Mouse (Mus musculus) cerebellum, postnatal 10 days (tissue): ENCODE data around the gene Yif1a.

Experiments used
- DNase-seq, 2 experiments: peaks; one replicate each; pipeline ENCODE4 v3.0.0; 2021; ENCODE audit warnings: mixed read lengths in 2 of 2

Yif1a gene

DNA sequence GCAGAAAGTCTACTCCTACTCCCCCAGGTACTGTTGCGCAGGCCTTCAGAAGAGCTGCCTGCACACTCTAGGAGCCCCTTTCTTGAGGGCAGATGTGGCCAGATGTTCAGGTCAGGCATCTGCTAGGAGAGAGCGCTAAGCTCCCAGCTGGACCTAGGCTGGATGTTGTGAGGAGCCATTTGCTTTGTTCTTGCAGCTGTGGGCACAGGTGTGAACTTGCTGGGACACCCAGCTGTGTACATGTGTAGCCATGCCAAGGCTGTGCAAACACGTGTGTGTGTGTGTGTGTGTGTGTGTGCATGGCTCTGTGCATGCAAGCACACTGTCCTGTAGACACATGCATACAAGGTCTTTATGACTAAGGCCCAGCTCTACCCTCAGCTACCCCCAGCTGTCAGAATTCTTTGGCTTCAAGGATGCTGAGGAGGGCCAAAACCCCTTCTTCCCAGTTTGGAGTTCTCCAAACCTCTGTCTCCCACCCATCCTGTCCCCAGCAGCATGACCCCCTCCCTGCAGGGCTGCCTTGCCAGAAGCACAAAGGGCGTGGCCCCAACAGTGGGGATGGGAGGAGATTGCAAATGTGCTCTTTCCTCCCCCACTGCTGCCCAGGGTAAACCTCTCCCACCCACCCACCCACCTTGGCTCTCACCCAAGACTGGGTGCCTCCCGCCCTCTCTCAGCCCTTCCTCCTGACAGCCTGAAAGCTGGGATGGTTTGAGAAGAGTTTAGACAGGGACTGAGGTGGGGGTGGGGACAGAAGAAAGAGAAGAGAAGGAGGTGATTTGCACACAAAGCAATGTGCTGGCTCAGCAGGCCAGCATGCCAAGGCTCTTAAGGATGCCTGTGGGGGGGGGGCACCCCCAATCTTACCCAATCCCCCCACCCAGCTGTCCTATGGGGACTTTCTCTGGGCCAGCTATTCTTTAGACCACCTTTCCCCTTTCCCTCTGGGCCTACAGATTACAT is 27.7 kb upstream of the Yif1a start:
- DNase-seq, result no peak

- DNase-seq, result no peak
Observed at GRCm38 (mm10) chr19:5062041-5062440, 26.3 kb upstream of the Yif1a start.

DNA sequence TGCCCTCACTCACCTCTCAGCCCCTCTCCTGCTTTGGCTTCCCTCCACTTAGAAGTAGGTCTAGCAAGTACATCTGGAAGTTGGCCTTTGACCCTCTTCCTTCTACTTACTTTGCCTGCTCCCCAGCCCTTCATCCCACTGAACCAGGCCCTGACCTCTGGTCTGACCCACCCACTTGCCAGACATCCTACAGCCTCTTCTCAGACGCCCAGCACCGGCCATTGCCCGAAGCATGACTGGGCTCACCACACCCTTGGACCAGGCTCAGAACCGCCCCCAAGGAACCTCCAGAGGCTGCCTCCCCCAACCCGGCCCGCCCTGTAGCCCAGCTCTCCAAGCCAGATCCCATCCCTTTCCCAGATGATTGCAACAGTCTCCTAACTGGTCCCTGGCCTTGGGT is 25.9 kb upstream of the Yif1a start:
- DNase-seq, result no peak

- peak in 1 of 2 experiments; percentile 46 for DNase-seq
Observed at GRCm38 (mm10) chr19:5065104-5065503, 23.2 kb upstream of the Yif1a start.

DNA sequence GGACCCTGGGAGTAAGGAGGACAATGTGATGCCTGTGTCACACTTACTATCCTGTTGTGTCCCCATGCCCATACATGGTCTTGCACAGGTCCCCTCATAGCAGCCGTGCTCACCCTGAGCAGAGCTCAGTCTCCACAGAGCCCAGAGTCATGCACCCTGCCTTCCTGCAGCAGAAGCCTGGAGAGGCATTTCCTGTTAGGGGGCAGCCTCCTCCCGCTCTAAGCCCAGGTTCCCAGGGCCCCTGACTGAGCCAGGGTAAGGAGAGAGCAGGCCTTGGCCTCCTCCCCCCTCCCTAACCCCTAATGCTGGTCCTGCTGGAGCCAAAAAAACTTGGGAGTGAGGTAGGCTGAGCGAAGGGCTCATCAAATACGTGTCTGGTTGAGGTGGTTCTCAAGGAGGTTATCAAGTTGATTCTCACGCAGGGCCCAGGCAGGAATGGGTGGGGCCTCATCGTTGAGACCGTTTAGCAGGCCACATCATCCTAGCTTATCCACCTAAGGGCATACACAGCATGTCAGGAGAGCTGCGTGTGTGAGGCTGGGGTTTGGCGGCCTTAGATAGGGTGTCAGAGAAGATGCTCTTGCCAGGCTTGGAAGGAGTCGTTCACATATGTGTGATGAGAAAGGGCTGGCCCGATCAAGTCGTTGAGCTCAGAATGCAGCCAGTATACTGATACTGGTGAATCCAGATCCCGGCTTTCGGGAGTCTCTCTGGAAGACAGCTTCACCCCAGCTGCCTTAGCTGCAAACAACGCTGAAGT is 21.1 kb upstream of the Yif1a start:
- no peak for DNase-seq

DNA sequence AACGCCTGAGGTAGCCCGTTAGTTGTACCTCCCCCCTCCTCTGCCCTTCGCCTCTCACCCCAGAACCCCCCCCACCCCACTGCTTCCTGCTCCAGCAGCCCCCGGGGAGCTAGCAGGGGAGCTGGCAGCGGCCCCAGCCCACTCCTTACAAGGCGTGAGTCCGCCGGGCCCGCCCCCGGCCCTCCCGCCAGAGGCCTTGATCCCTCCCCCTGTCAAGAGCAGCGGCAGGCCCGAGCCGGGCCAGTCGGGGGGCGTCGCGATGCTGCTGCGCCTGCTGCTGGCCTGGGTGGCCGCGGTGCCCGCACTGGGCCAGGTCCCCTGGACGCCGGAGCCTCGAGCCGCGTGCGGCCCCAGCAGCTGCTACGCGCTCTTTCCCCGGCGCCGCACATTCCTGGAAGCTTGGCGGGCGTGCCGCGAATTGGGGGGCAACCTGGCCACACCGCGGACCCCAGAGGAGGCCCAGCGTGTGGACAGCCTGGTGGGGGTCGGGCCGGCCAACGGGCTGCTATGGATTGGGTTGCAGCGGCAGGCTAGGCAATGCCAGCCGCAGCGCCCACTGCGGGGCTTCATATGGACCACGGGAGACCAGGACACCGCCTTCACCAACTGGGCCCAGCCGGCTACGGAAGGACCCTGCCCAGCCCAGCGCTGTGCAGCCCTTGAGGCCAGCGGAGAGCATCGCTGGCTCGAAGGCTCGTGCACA is 20.3 kb upstream of the Yif1a start, which contains the start of gene Cd248:
TSS of gene Cd248 (plus strand) at position 212 of the 703 bp plus-strand sequence.
- DNase-seq, result peak; percentile 73 to 81

DNA sequence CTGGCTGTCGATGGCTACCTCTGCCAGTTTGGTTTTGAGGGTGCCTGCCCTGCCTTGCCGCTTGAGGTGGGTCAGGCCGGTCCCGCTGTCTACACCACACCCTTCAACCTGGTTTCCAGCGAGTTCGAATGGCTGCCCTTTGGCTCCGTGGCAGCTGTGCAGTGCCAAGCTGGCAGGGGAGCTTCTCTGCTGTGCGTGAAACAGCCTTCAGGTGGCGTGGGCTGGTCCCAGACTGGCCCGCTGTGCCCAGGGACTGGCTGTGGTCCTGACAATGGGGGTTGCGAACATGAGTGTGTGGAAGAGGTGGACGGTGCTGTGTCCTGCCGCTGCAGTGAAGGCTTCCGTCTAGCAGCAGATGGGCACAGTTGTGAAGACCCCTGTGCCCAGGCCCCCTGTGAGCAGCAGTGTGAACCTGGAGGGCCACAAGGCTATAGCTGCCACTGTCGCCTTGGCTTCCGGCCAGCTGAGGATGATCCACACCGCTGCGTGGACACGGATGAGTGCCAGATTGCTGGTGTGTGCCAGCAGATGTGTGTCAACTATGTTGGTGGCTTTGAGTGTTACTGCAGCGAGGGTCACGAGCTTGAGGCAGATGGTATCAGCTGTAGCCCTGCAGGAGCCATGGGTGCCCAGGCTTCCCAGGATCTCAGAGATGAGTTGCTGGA is 19.6 kb upstream of the Yif1a start:
- DNase-seq, result peak; percentile 57 to 58

DNA sequence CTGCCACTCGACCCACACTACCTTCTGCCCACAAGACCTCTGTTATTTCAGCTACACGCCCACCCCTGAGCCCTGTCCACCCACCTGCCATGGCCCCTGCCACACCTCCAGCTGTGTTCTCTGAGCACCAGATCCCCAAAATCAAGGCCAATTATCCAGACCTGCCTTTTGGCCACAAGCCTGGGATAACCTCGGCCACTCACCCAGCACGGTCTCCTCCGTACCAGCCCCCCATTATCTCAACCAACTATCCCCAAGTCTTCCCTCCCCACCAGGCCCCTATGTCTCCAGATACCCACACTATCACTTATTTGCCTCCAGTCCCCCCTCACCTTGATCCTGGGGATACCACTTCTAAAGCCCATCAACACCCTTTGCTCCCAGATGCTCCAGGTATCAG is 18.9 kb upstream of the Yif1a start:
- DNase-seq, result no peak

- DNase-seq, result no peak
Observed at GRCm38 (mm10) chr19:5069978-5070377, 18.4 kb upstream of the Yif1a start.

DNA sequence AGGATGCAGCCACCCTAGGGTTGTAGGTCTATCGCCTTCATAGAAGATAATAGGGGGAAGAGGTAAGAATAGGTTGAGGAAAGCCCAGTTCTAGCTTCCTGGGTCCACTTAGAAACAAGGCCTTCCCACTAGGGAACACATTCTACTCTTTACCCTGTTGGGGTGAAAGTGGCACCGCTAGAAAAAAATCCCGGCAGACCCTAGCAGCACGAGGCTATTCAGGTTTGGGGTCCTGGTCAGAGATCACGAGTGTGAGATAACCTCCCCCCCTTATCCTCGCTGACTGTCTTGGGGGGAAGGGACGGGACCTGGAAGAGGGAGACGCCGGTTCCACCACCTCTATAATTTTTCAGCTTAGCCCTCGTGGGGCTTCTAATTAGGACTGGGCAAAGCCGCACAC is 17.3 kb upstream of the Yif1a start:
- no peak for DNase-seq

- DNase-seq, result peak; percentile 46 to 55
Observed at GRCm38 (mm10) chr19:5071545-5072369, 16.6 kb upstream of the Yif1a start.

GRCm38 (mm10) chr19:5072389-5073019 is 15.8 kb upstream of the Yif1a start:
- DNase-seq, result no peak

DNA sequence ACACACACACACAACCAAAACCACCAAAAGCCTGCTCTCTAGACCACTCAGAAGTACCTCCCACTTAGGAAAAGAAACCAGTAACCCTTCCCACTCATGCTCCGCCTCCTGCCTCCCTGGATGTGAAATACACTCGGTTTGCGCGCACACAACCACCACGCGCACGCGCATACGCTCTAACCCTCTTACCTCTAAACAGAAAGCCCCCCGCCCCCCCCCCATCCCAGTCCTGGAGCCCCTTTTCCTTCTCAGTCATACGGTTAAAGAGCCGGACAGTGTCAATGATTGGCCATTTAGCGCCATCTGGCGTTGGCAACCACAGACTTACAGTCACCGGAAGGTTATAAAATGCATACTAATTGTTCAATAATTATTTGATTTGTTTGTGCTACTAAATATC is 15.3 kb upstream of the Yif1a start:
- peak; percentile 80 to 82 for DNase-seq

DNA sequence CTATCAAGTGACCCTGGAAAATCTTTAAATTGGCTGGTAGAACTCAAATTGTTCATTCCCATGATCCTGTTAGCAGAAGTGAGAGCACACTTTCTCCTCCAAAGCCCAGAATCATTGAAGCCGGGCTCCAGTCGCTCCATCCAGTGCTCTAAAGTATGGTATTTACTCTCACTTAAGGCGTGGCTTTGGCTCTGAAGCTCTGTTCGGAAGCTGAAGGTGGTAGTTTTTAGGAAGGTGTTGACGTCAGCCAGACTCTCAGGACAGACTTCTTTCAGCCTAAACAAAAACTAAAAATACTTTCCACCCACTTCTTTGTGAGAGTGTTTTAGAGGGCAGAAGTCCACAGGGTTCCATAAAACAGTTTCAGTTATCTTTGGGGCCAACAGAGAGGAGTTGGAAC is 14.8 kb upstream of the Yif1a start:
- DNase-seq, result no peak

GRCm38 (mm10) chr19:5079279-5079678 is 9.1 kb upstream of the Yif1a start:
- no peak for DNase-seq

GRCm38 (mm10) chr19:5082005-5082404 is 6.3 kb upstream of the Yif1a start:
- DNase-seq, result no peak

- DNase-seq, result peak in 1 of 2 experiments; percentile 44
Observed at GRCm38 (mm10) chr19:5082596-5082995, 5.7 kb upstream of the Yif1a start.

DNA sequence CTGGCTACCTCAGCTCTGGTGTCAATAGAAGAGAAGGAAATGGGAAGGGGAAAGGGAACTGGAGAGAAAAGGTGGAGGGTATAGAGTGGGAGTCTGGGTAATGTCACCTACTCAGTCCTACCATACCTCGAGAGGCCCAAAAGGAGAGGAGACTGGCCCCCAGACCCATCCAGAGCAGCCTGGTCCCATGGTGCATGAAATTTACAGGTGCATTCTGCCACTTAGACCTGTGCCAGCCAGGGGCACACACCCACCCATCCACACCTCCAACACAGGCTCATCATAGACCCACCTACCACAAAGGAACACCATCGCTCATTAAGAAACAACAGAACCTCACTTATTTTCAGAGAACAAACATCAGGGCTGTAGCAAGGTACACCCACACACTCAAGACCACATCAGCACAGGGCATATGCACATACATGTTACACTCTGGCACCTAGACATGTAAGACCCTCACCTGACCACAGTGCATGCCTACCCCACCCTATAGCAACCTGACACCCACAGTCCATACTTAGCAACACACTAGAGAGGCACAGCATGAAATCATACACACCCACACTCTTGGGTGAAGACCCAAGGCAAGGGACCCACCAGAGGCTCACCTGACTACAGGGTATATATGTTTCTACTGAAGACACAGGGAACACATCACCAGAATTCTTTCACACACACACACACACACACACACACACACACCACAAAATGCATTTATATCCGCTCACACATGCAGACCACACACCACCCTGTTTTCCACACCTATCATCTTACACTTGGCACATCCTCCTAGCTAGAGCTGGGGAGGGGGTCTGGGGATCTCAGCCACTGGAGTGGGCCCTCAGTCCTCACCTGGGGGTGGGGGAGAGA is 4.1 kb upstream of the Yif1a start:
- no peak for DNase-seq

DNA sequence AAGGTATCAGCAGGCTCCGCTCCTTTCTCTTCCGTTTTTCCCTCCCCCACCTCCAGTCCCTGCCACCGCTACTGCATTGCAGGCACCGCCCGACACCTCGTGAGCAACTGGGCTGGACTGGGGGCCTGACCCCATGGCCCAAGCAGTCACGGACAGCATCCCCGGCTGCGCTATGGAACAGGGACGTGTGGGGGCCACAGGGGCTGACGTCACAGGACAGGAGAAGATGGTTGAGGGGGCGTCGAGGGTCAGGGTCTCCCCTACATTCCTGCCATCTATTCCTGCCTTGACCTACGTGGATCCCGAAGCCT is 3.5 kb upstream of the Yif1a start:
- DNase-seq, result peak in 1 of 2 experiments; percentile 56
